Mouse (Mus musculus): ENCODE measurements around the gene Car4. TPM values are rescaled to one million over a fixed set of nuclear protein-coding genes. Genes with fewer than 3 reads are reported as not detected.

The Car4 gene
- polyA plus RNA-seq, 1 experiment from 2014 or later: 95.7 TPM

Other genes starting within 250 kb of the Car4 start
- 12.3 and 15.5 TPM in 2 replicates for gene Mrm1, start 138.3 kb upstream of the Car4 start, polyA plus RNA-seq (2015; fragmentation: Nextera tagmentation; extraction: Ambion mirVana)
- 13.1 and 14.9 TPM in 2 replicates for gene Dhrs11, start 128.8 kb upstream of the Car4 start, polyA plus RNA-seq (2015; fragmentation: Nextera tagmentation; extraction: Ambion mirVana)
- gene Ggnbp2, start 87.0 kb upstream of the Car4 start, polyA plus RNA-seq (2015; fragmentation: Nextera tagmentation; extraction: Ambion mirVana): 62.6 and 63.3 TPM in 2 replicates
- gene Myo19, start 77.6 kb upstream of the Car4 start, polyA plus RNA-seq (2015; fragmentation: Nextera tagmentation; extraction: Ambion mirVana): 11.8 and 13.9 TPM in 2 replicates
- gene Pigw, start 77.5 kb upstream of the Car4 start, polyA plus RNA-seq (2015; fragmentation: Nextera tagmentation; extraction: Ambion mirVana): 3.8 and 4.3 TPM in 2 replicates
- 57.6 and 61.6 TPM in 2 replicates for gene Znhit3, start 41.4 kb upstream of the Car4 start, polyA plus RNA-seq (2015; fragmentation: Nextera tagmentation; extraction: Ambion mirVana)
- 3.6 and 4.6 TPM in 2 replicates for gene Usp32, start 182.4 kb downstream of the Car4 start, polyA plus RNA-seq (2015; fragmentation: Nextera tagmentation; extraction: Ambion mirVana)
- not detected in 2 replicates for gene 1700125H20Rik, start 212.6 kb downstream of the Car4 start, polyA plus RNA-seq (2015; fragmentation: Nextera tagmentation; extraction: Ambion mirVana)